In genomic region chr14:56864641-56865040, GRCm38 (mm10) we compare ENCODE assay signal across 9 mouse cellular contexts. TPM values are rescaled to one million over a fixed set of nuclear protein-coding genes. Genes with fewer than 3 reads are reported as not detected.
A peak's percentile ranks its signal among the peaks of the same experiment; 100 is the strongest.
DNase-seq lines count a peak whose midpoint lies in the region; ATAC-seq and TF ChIP-seq lines count a peak whose summit lies in the region.
"Had no signal": no experiment of that assay in that cellular context is flagged by ENCODE, and none has a peak within 500 bp of the region (broad histone marks: within the 10 kb centered on the region; RNA-seq: fewer than 3 reads in every experiment).

No protein-coding gene starts in this region.

- H3K9me3 ChIP-seq in kidney, postnatal 0 days (replicated peaks; ENCODE audit: low read length), result no peaks in the 10 kb centered on the region
- no peaks in the 10 kb centered on the region for H3K9me3 ChIP-seq in forebrain, embryonic 12.5 days
- H3K9me3 ChIP-seq in limb, embryonic 13.5 days, result no peaks in the 10 kb centered on the region
- no peaks in the 10 kb centered on the region for H3K9me3 ChIP-seq in neural tube, embryonic 14.5 days (ENCODE audit: control insufficient read depth, low read length)

- H3K27ac ChIP-seq in kidney, postnatal 0 days, result no peak overlapping the region
- H3K27ac ChIP-seq in kidney, adult 2 months (ENCODE audit: insufficient read depth, low read depth, low read length), result no peak overlapping the region
- H3K27ac ChIP-seq in forebrain, embryonic 12.5 days, result no peak overlapping the region
- no peak overlapping the region for H3K27ac ChIP-seq in limb, embryonic 13.5 days
- H3K27ac ChIP-seq in neural tube, embryonic 14.5 days (ENCODE audit: low read depth, low read length), result no peak overlapping the region

- H3K4me3 ChIP-seq in kidney, postnatal 0 days (replicated peaks; ENCODE audit: low read depth, low read length), result peak overlapping the region; percentile 47
- no peak overlapping the region for H3K4me3 ChIP-seq in kidney, adult 2 months (ENCODE audit: insufficient read depth, low read depth, low read length)
- peak overlapping the region; percentile 38 for H3K4me3 ChIP-seq in forebrain, embryonic 12.5 days (replicated peaks)
- H3K4me3 ChIP-seq in limb, embryonic 13.5 days, result peak overlapping the region; percentile 44
- H3K4me3 ChIP-seq in neural tube, embryonic 14.5 days (ENCODE audit: low read depth, low read length), result peak overlapping the region; percentile 27

- intact Hi-C loops in left cerebral cortex, postnatal 25 days (cut with DNase I), result no loop called here

- H3K27me3 ChIP-seq in kidney, postnatal 0 days (ENCODE audit: insufficient read depth, low read length), result no peaks in the 10 kb centered on the region
- H3K27me3 ChIP-seq in kidney, adult 2 months (replicated peaks; ENCODE audit: control insufficient read depth, insufficient read depth, low read length), result 0 out of 2 replicates have a peak, but pooled peaks cover 1% of the 10 kb centered on the region
- H3K27me3 ChIP-seq in forebrain, embryonic 12.5 days, result peaks cover 31% of the 10 kb centered on the region
- peaks cover 41% of the 10 kb centered on the region for H3K27me3 ChIP-seq in limb, embryonic 13.5 days
- peaks cover 5% of the 10 kb centered on the region for H3K27me3 ChIP-seq in neural tube, embryonic 14.5 days (ENCODE audit: control insufficient read depth, insufficient read depth, low read length)

- H3K4me1 ChIP-seq in kidney, postnatal 0 days (replicated peaks; ENCODE audit: insufficient read depth, low read length), result no peaks in the 10 kb centered on the region
- no peaks in the 10 kb centered on the region for H3K4me1 ChIP-seq in kidney, adult 2 months (ENCODE audit: control insufficient read depth, insufficient read depth, low read length)
- H3K4me1 ChIP-seq in forebrain, embryonic 12.5 days, result peaks cover 6% of the 10 kb centered on the region; the same call in 1 of the 2 replicates
- 0 out of 2 replicates have a peak, but pooled peaks cover 5% of the 10 kb centered on the region for H3K4me1 ChIP-seq in limb, embryonic 13.5 days
- H3K4me1 ChIP-seq in neural tube, embryonic 14.5 days (ENCODE audit: control insufficient read depth, insufficient read depth, low read length), result no peaks in the 10 kb centered on the region

- no peak for TF ChIP-seq CTCF in kidney, postnatal 0 days (IDR thresholded peaks at IDR 0.05; ENCODE audit: low read depth)
- no peak for TF ChIP-seq CTCF in kidney, adult 2 months (conservative IDR thresholded peaks at IDR 0.05; ENCODE audit: insufficient read depth, insufficient read length, low read depth, low read length)

- no peaks in the 10 kb centered on the region for H3K36me3 ChIP-seq in kidney, postnatal 0 days (ENCODE audit: insufficient read depth, low read length)
- no peaks in the 10 kb centered on the region for H3K36me3 ChIP-seq in kidney, adult 2 months (ENCODE audit: control insufficient read depth, insufficient read depth, low read length)
- H3K36me3 ChIP-seq in forebrain, embryonic 12.5 days (replicated peaks), result no peaks in the 10 kb centered on the region
- H3K36me3 ChIP-seq in limb, embryonic 13.5 days, result no peaks in the 10 kb centered on the region
- no peaks in the 10 kb centered on the region for H3K36me3 ChIP-seq in neural tube, embryonic 14.5 days (ENCODE audit: control insufficient read depth, insufficient read depth, low read length)

- H3K4me2 ChIP-seq in kidney, postnatal 0 days (ENCODE audit: low read length), result peak overlapping the region; percentile 78
- peak overlapping the region; percentile 61 for H3K4me2 ChIP-seq in forebrain, embryonic 12.5 days
- H3K4me2 ChIP-seq in limb, embryonic 13.5 days (replicated peaks), result peak overlapping the region; percentile 71
- H3K4me2 ChIP-seq in neural tube, embryonic 14.5 days (ENCODE audit: low read depth, low read length), result peak overlapping the region; percentile 40

- no peak for DNase-seq in kidney, postnatal 0 days (ENCODE audit: low spot score)
- no peak for DNase-seq in kidney, adult 2 months
- no peak for DNase-seq in right cerebral cortex, adult 18-20 months
- DNase-seq in cerebellum, postnatal 14 days, result no peak
- no peak for DNase-seq in left cerebral cortex, postnatal 25 days (ENCODE audit: low spot score in 2 of 2)
- DNase-seq: thymus, postnatal 36 days had no signal

- H3K9ac ChIP-seq in kidney, postnatal 0 days (ENCODE audit: low read depth, low read length), result peak overlapping the region; percentile 49; the same call in 1 of the 2 replicates
- no peak overlapping the region for H3K9ac ChIP-seq in forebrain, embryonic 12.5 days
- peak overlapping the region; percentile 55 for H3K9ac ChIP-seq in limb, embryonic 13.5 days
- no peak overlapping the region for H3K9ac ChIP-seq in neural tube, embryonic 14.5 days (replicated peaks; ENCODE audit: low read depth, low read length)

- no peak for ATAC-seq in kidney, postnatal 0 days (replicated peaks; ENCODE audit: low FRiP score, low read depth)
- no peak for ATAC-seq in forebrain, embryonic 12.5 days (ENCODE audit: low FRiP score)
- no peak for ATAC-seq in limb, embryonic 13.5 days (ENCODE audit: low FRiP score, low read depth)
- no peak for ATAC-seq in neural tube, embryonic 14.5 days (ENCODE audit: low read depth)

- 7% methylated on average over 13 of the region's 13 CpGs for WGBS in kidney, postnatal 0 days
- WGBS in kidney, adult 2 months, result 27% methylated on average over 13 of the region's 13 CpGs
- 5% methylated on average over 13 of the region's 13 CpGs for WGBS in forebrain, embryonic 12.5 days
- 5% methylated on average over 13 of the region's 13 CpGs for WGBS in limb, embryonic 13.5 days
- WGBS in neural tube, embryonic 14.5 days, result 8% methylated on average over 13 of the region's 13 CpGs

- no peak for TF ChIP-seq POLR2A in kidney, adult 2 months (IDR thresholded peaks at IDR 0.05; ENCODE audit: low read depth, low read length)

RNA-seq across cellular contexts. Expression of gene Zmym2, which starts 21.8 kb away (rescaled TPM):
- polyA plus RNA-seq in kidney, postnatal 0 days (2015; fragmentation: Nextera tagmentation; extraction: Ambion mirVana), result 26.4 and 26.9 TPM in 2 replicates
- 7.6 and 9.5 TPM in 2 replicates for polyA plus RNA-seq in kidney, adult 2 months (2012; rRNA removed)
- polyA plus RNA-seq in forebrain, embryonic 12.5 days (2016; fragmentation: Nextera tagmentation; extraction: Ambion mirVana), result 88.2 and 89.5 TPM in 2 replicates
- 54.5 and 59.0 TPM in 2 replicates for polyA plus RNA-seq in limb, embryonic 13.5 days (2015; fragmentation: Nextera tagmentation; extraction: Ambion mirVana)
- polyA plus RNA-seq in neural tube, embryonic 14.5 days (2014; fragmentation: Nextera tagmentation; extraction: Ambion mirVana), result 59.9 and 61.0 TPM in 2 replicates
- 100 to 1,000 TPM in 1 of 2 experiments, 10 to 100 TPM in 1; 91.1 to 101 TPM for total RNA-seq in left cerebral cortex, postnatal 25 days (2021)

RNA-seq across cellular contexts. Expression of gene Zmym5, which starts 53.1 kb away (rescaled TPM):
- 26.3 and 28.7 TPM in 2 replicates for polyA plus RNA-seq in kidney, postnatal 0 days (2015; fragmentation: Nextera tagmentation; extraction: Ambion mirVana)
- polyA plus RNA-seq in kidney, adult 2 months (2012; rRNA removed), result 7.1 and 8.4 TPM in 2 replicates
- 32.4 and 33.2 TPM in 2 replicates for polyA plus RNA-seq in forebrain, embryonic 12.5 days (2016; fragmentation: Nextera tagmentation; extraction: Ambion mirVana)
- 31.5 and 34.2 TPM in 2 replicates for polyA plus RNA-seq in limb, embryonic 13.5 days (2015; fragmentation: Nextera tagmentation; extraction: Ambion mirVana)
- polyA plus RNA-seq in neural tube, embryonic 14.5 days (2014; fragmentation: Nextera tagmentation; extraction: Ambion mirVana), result 26.5 and 28.0 TPM in 2 replicates
- 10 to 100 TPM; 29.4 to 29.6 TPM for total RNA-seq in left cerebral cortex, postnatal 25 days (2021)

Comparison
In these comparisons a context has a peak if more than half of its experiments do, and no peak if none do; other contexts are left out.
1. H3K9ac ChIP-seq: peak in kidney, postnatal 0 days (single experiment) and limb, embryonic 13.5 days (single experiment); none in forebrain, embryonic 12.5 days (single experiment) and neural tube, embryonic 14.5 days (single experiment).
2. Peak in every context shown above with its lines, with median percentiles within 50 percentile points of each other: H3K4me2 ChIP-seq.